Mouse (Mus musculus): ENCODE measurements around the gene Wdr59.

DNA sequence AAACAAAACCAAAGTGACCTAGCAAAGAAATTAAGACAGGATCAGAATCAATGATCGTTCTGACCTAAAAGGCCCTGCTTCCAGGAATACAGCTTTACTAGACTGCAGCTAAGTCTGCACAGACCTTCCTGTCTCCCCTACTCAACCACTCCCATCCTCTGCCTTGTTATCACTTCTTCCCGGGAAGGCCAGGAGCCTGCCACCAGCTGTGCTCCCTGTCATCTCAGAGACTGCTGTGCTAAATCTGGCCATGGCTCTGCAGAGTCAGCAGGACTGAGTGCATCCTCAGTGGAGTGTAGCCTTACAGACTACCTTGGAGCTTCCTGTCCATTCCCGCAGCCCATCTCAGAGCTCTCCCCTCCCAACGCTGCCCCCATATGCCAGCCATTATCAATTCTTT lies 11.5 kb downstream of the Wdr59 start:
- TF ChIP-seq CTCF (IDR thresholded peaks at IDR 0.05; ENCODE audit: low read depth, low read length): no peak
- no peak for TF ChIP-seq POLR2A (IDR thresholded peaks at IDR 0.05; ENCODE audit: extremely low read depth, insufficient read depth, low read length)

Data from liver, adult 2 months (tissue).